Mouse (Mus musculus): ENCODE measurements around the gene Hand2.

Hand2 gene

GRCm38 (mm10) chr8:57320851-57321743 is at the start of gene Hand2:
TSS of gene Hand2 (plus strand) at chr8:57320983.
- no peak for DNase-seq

DNA sequence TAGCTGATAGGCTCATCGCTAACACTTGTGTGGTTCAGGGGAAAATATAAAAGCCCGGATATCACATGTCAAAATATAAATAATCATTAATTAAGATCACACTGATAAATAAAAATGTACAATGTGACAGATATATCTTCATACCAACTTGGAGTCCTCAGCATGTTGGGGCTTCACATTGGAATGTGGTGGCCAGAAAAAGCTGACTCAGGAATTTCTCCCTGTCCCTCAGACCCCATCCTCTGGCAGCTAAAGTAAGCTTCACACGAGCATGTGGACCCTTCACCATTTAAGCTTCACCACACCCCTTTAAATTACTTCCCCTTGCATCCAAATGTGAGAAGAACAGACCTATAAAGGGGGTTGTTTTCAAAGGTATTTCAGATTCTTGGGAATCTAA is 47.7 kb upstream of the Hand2 start:
- DNase-seq = no peak

GRCm38 (mm10) chr8:57293441-57293840 is 27.3 kb upstream of the Hand2 start:
- DNase-seq = no peak

DNA sequence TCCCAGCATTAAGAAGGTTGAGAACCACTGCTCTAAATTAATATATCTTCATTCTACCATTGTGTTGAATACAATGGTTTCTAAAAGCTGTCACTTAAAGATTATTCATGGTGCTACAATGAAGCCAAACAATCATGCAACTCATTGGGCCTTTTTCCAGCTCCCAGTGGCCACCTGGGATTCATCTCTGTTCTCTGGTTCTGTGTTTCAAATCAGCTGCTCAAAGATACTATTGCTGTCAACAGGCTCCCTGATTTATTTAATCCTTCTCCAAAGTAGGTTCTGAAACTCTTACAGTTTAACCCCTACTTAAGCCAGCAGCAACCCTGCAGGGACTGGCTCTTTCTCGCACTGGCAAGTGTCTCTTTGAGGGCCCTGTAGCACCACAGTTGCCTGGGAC is 17.3 kb upstream of the Hand2 start:
- DNase-seq = no peak

DNA sequence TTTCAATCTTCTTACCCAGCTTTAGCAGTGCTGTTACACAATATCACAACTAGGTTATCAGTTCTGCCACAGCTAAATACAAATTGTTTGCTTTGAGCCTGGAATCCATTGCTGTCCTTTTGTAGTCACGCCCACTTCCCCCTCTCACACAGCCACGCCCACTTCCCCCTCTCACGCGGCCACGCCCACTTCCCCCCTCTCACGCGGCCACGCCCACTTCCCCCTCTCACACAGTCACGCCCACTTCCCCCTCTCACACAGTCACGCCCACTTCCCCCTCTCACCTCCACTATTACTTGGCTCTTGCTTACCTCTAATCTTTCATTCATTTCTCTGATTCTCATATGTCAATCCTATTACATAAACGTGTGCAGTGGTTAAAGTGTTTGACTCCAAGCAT is 15.8 kb upstream of the Hand2 start:
- peak in 1 of 2 experiments; percentile 8 for DNase-seq

GRCm38 (mm10) chr8:57306441-57306840 is 14.3 kb upstream of the Hand2 start:
- DNase-seq = no peak

- no peak for DNase-seq
Observed at GRCm38 (mm10) chr8:57309844-57310485, 10.8 kb upstream of the Hand2 start.

DNA sequence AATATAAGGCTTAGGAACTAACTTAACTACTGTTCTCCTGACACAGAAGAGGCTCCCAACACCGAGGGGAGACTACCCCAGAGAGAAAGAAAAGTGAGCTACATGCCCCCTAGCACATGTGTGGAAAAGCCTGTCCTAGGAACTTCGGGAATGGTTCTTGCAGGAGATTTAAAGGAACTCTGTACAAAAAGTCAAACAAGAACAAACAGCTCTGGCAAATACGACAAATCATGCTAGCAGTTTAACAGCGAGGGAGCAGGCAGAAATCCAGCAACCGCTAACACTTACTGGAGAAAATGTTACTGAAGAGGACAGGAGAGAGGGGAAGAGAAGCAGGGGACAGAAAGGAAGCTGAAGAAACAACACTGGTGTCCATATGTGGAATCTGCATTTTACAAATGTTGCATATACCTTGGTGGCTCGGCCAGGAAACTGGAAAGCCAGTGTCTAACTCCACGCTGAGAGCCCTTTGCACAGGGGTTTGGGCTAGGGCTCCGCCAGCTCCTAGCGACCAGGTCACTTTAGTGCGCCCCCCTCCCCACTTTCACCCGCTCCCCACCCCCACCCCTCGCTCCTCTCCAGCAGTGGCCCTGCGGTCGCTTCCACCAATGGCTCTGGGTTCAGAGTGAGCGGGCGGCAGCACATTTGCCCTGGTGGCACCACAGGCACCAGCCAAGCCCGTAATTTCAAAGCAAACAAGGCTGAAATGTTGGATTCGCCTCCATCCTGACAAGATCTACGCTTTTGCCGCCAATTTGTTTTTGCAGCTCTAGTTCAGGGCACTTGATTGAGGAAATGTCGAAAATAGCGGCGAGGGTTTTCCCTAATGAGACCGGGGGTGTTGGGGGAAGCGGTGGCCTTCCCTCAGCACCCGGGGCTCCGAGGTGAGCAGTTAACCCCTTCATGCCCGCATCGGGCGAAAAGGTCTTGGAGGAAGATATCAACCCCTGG is 8.5 kb upstream of the Hand2 start:
- no peak for DNase-seq

DNA sequence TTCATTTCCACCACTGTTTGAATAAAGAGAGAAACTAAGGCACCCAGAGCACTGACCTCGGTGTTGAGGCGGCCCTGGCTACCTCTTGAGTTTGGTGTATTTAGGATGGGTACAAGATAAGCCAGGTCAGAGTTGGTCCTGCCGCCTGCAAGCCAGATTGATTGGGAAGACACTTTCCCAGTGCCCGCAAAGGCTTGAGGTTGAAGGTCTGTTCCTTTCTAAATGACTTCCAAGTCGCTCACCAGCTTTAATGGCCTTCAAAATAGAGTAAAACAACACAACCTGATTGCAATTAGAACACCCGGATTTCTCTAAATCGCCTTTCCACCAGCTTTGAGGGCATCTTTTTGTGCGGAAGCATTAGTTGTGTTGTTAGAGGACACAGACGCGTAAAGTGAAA is 7.2 kb upstream of the Hand2 start:
- no peak for DNase-seq

GRCm38 (mm10) chr8:57314216-57314615 is 6.6 kb upstream of the Hand2 start:
- no peak for DNase-seq

GRCm38 (mm10) chr8:57315471-57315870 is 5.3 kb upstream of the Hand2 start:
- no peak for DNase-seq

GRCm38 (mm10) chr8:57317107-57317506 is 3.7 kb upstream of the Hand2 start:
- no peak for DNase-seq

DNA sequence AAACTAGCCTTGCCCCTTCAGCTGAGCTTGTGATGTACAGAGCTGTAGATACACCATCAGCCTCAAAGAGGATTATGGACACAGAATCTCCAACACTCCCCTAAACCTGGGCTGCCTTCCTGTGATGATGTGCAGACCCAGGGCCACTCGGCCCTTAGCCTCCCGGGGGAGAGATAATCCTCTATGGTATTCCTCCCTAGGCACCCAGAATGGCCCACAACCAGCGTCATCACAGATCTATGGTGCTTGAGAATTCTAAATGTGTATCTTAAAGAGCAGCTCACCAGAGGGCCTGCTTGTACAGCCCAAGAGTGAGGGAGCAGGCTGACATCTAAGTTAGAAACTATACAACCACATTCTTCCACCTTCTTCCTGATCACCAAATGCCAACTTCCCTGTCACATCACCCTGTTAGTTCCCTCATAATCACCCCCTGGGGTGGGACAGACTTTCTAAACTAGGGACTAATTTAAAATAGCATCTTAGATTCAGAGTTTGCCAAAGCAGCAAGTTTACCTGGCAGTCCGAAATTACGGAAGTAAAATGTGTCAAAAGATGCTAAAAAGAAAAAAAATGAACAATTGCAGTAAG is 2.8 kb upstream of the Hand2 start:
- DNase-seq = no peak

- no peak for DNase-seq
Observed at GRCm38 (mm10) chr8:57319092-57319980, 1.4 kb upstream of the Hand2 start.

- no peak for DNase-seq
Observed at GRCm38 (mm10) chr8:57319981-57320585, 700 bp upstream of the Hand2 start.

GRCm38 (mm10) chr8:57321898-57322895 is 1.4 kb downstream of the Hand2 start:
- no peak for DNase-seq

DNA sequence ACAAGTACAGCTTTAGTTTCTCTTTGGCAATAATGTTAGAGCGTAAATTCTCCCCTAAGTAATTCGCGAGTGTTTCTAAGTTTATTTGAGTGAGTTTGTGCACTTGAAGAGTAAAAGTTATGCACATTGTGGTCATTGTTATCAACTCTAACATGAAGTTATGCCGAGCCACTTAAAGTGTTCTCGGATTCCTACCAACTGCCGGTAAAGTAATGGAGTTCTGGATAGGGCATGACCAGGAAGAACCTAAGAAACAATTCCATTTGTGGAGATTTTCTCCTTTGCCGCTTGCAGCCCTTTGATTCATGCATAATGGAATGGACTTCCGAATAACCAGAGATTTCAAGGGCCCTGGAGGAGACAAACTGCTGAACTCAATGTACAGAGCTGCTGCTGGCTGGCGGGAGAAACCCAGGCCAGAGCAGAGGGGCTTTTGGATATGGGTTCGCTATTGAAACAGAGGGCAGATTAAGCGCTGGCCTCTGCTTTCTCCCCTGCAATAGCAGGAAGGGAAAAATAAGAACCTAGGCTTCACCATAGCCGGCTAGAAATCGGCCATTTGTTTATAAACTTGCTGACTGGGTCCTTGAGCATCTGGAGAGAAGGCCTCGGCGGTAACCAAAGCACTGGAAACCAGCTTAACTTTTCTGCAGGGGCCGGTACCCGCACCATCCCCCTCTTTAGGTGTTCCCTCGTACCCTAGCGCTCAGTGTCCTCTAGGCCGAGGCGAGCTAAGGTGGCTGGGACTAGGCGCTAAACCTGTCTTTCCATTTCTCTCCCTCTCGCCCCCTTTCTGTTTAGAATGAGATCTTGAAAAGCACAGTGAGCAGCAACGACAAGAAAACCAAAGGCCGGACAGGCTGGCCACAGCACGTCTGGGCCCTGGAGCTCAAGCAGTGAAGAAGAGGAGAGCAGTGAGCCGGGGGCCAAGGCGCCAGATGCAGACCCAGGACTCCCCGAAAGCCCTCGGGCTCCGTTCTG is 2.5 kb downstream of the Hand2 start:
- no peak for DNase-seq

GRCm38 (mm10) chr8:57324091-57324490 is 3.3 kb downstream of the Hand2 start:
- no peak for DNase-seq

- DNase-seq = no peak
Observed at GRCm38 (mm10) chr8:57324671-57325070, 3.9 kb downstream of the Hand2 start.

All from thymus, postnatal 36 days (tissue).